Mouse (Mus musculus): ENCODE measurements around the gene Spata32.

The Spata32 gene

DNA sequence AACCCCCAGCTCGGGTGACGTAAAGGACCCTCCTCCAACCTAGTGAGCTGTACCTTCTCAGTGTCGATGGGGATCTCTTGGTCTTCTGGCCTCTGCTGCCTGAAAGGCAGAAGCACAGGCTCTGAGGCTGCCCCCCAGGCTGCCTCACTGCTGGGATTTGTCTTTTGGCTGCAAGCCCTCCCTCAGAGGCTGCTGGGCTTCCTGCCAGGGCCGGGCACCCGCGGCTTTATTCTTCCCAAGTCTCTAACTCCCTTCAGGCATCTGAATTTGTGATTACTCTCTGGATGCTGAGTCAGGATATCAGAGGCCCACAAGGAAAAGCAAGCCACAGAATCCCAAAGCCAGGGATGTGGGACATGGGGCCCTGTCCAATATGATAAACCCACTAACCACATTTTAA lies 16.6 kb downstream of the Spata32 start:
- no peak for DNase-seq

DNA sequence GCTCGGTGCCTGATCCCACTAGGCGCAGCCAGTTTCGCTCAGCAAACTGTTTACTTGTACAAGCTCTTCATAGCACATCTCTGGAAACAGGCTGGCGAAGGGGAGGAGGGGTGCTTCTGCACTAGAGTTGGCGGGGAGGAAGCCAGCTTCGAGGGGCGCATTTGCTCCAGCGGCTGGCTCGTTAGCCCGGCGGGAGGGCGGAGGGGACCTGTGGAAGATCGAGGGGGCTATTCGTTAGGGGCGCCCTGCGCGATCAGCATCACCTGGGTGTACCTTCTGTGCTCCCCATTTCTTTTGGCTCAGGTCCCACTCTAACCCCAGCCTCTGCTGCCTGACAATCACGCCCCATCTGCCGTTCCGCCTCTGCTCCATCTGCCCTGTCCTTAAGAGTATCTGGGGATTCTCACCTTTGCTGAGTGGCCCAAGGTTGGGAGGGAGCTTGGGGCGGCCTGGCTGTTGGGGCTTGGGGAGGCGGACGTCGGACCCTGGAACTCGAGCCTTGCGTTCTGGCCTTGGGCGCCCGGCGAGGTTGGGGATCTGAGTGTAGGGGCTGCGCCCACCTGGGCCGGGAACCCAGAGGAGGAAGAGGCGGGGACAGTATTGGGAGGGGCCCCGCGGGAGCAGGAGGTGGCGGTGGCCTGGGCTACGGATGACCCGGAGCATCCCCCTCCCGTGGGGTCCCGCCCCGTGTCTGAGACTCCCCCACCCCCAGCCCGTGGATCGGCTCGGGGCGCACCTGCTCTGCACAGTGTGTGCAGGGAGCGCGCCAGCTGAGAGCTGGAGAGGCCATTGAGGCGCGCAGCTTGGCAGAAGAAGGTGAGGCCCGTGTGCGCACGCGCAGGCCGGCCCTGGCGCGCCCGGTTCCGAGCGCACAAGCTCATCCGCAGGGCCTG lies 19.1 kb downstream of the Spata32 start:
- peak; percentile 16 for DNase-seq

DNA sequence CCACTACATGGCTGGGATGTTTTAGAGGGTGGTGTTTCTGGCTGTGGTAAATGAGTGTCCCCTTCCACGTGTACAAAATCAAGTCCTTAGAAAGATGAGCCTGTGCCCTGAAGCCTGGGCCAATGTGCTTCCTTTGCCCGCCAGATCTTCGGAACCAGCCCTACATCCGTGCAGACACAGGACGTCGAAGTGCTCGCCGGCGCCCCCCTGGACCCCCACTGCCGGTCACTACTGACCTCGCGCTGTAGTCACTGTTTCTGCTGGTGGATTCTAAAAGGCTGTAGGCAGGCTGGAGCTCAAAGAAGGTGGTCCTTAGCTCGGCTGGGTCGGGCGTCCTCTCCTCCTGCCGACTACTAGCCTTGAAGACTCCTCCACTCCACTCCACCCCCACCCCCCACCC lies 19.9 kb downstream of the Spata32 start:
- DNase-seq: peak; percentile 24

DNA sequence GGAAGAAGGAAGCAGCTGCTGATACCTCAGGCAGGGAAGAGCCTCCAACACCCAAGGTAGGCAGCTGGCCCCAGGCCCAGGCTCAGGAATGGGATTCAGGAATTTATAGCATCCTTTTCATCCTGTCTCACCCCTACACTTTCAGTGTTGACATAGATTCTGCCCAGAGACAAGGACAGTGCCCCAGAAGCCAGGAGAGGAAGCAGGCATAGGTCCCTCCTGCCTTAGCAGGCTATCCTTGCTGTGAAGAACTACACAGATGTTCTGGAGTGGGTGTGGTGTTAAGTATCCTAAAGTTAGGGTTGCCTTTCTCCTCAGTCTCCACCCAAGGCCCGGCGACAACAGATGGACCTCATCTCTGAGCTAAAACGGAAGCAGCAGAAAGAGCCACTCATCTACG lies 20.9 kb downstream of the Spata32 start:
- no peak for DNase-seq

DNA sequence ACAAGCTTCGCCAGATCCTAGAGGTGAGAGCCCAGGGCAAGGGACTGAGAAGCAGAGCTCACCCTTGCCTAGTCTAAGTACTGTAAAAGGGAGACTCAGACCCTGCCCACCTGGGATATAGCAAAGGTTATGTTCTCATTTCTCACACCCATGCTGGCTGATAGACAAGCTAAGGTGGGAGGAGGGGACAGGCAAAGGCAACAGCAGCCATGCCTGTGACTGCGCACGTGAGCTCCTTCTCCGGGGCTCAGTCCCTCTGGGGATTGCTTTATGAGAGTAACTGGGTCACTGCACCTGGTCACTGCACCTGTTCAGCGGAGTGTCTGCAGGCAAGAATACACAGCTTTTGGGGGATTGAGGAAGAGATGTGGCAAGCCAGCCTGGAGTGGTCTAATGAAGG lies 22.6 kb downstream of the Spata32 start:
- DNase-seq: no peak

DNA sequence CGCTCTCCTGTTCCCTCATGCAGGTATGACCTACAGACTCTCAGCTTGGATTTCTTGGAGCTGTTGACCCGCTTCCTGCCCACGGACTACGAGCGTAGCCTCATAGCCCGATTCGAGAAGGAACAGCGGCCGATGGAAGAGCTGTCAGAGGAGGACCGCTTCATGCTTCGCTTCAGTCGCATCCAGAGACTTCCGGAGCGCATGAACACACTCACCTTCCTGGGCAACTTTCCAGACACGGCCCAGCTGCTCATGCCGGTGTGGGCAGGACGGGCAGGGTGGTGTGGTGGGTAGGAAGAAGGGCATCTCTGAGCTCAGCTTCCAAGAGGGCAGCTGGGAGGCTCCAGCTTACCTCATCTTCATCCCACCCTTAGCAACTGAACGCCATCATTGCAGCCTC lies 23.0 kb downstream of the Spata32 start:
- no peak for DNase-seq

DNA sequence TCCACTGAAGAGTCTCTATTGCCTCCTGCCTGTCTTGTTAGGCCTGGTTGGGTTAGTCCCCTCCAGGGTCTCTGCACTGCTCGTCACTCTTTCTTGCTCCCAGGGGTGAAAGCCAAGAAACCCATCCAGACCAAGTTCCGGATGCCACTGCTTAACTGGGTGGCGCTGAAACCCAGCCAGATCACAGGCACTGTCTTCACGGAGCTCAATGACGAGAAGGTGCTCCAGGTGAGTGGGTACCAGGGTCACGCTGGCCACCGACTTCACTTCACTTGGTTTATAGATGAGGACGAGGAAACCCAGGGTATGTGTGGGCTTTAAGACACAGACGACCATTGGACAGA lies 24.4 kb downstream of the Spata32 start:
- DNase-seq: no peak

DNA sequence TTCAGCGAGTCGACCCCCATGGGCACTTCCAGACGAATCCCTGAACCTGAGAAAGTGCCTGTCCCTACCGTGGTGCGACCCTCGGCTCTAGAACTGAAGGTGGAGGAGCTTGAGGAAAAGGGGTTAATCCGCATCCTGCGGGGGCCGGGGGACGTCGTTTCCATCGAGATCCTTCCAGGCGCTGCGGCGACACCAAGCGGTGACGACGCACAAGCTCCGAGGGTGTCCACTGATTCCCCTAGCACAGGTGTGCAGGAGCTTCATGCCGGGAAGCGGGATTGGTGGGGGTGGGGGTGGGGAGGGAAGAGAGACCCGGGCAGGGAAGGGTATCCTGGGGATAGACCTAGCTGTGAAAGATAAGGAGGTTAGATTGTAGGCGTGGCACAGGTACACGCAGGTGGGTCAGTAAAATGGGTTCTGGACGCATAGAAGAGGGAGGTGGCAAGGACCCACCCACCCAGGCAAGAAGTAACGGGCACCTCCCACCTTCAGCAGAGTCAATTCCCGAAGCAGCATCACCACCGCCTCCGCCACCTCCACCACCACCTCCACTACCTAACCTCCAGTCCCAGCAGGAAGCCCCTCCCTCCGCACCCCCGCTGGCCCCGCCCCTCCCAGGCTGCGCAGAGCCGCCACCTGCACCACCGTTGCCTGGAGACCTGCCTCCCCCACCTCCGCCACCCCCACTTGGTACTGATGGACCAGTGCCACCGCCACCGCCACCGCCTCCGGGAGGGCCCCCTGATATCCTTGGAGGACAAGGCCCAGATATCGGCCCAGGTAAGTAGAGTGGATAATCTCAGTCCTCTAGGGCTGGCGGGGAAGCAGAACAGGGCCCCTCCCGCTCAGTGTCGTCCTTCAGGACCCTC lies 25.0 kb downstream of the Spata32 start:
- no peak for DNase-seq

DNA sequence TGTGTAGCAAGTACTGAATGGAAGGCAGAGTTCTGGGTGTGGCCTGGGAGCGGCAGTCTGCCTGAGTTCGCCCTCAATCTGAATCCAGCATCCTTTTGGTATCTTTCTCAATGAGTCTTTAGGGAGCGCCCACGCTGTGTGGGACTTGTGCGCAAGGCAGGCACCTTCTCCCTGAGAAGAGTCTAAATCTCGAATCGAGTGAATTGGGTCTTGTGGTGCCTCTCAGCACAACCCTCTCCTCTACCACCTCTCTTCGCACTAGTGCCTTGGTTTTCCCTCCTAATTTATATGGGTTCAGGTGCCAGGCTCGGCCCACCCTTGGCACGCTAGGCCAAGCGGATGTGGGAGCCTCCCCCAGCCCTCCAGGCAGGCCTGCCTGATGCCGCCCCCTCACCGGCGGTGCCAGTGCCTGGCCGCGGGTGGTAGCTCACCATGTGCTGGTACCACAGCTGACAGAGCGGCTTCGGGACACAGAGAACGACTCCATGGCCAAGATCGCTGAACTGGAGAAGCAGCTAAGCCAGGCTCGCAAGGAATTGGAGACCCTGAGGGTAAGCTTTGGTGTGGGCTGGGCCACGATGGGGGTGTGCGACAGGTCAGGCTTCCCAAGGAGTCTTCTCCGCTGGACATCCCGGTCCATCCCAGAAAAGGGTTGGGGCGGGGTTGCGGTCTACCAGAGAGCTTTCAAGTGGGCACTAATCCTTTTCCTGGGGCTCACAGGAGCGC lies 25.8 kb downstream of the Spata32 start:
- DNase-seq: no peak

DNA sequence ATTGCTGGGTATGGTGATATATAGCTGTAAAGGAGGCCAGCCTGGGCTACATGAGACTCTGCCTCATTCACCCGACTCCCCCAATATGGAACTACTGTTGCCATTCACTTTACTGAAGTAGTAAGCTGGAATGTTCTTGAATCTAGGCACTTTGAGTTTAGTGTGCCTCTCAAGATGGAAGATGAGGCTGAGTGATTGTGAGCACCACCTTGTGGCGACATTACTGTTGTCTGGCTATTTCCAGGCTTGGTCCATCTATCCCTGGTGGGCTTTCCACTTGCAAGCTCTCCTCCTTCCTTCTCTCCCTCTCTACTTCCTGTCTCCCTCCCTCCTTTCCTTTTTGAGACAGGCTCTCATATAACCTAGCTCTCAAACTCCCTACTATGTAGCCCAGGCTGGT lies 33.3 kb downstream of the Spata32 start:
- peak; percentile 82 for DNase-seq

DNA sequence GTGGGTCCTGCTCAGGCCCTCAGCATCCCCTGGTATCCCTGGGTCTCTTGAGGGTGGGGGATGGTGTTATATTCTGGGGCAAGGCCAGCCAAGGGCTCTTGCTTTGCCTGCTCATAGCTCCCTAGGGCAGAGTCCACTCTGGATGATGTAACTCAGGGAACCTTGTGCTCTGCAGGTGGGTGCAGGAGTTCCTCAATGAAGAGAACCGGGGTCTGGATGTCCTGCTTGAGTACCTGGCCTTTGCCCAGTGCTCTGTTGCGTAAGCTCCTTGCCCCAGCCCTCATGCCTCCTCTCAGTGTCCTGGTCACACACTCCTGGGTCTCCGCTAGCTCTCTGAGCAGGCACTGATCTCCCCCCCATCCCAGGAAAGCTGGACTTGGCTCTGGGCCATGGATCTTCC lies 36.3 kb downstream of the Spata32 start:
- no peak for DNase-seq

DNA sequence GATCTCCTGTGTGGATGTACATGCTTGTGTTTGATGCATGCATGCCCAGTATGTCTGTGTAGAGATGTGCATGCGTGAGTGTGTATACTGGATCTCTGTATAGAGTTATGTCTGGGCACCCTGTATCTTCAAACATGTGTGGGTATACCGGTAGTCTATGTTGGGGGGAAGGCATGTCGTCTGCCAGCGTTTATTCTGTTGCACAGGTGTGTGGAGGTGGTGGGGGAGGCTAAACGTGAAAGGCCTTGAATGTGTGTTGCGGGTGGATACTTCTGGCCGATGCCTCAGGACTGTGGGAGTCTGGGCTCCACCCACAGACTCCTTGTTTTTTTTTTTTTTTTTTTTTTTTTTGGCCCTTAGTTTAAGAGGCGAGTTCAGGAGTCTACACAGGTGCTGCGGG lies 36.9 kb downstream of the Spata32 start:
- DNase-seq: no peak

DNA sequence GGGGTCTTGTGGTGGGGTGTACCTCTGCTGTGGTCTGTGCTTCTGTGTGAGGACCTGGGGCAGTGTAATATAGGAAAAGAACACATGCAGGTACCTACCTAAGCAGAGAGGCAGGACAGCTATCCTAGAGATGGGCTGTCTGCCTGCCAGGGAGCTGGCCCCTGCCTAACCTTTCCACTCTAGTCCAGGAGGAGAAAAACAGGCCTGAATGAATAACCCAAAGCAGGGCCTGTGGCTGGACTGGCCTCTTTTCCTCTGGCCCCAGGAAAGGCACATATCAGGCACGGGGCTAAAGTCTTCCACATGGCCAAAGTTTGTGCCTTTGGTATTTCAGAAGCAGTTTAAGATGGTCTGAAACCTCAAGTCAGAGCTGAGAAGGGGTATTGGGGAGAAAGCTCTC lies 37.8 kb downstream of the Spata32 start:
- no peak for DNase-seq

DNA sequence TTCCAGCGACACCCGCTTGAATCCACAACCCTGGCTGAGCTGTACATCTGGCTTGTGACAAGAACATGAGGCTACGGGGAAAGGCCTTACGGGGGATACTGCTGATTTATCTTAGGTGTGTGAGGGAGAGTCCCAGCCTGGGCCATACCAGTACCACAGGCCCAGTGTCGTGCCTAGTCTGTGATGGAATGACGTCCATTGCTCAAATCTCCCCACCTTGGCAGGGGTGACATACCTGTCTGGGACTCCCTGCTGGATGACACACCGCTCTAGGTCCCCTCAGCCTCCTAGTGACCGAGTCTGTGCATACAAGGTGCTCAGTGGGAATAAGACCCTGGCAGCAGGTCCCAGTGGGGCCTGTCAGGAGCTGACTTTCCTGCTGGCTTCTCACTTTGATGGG lies 39.5 kb downstream of the Spata32 start:
- no peak for DNase-seq

DNA sequence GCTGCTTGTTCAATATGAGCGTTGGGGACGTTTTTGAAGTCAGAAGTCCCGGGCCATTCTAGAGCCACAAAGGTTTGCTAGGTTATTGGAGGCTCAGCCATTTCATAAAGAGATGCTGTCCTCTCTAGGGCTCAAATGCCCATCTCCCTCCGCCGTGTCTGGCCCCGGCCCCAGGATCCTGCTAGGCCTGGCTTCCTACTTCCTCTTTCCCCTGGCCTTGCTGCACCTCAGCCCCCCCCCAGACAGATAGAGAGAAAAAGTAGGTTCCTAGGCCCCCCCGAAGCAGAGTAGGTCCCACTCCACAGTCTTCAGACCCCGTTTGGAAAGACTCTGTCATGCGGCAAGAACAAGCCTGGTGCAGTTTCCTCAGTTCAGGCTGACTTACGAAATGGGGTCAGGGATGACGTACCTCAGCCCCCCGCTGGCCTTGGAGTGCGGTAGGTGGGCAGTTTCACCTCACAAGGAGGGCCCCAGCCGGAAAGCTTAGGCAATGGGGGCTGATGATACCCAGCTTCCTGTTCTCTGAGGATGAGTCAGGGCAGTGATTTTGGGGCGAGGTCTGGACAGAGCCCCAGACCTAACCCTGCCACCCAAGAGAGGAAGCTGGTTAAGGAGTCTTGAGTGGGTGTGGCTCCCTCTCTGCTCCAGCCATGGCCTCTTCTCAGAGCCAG lies 40.3 kb downstream of the Spata32 start:
- DNase-seq: no peak

DNA sequence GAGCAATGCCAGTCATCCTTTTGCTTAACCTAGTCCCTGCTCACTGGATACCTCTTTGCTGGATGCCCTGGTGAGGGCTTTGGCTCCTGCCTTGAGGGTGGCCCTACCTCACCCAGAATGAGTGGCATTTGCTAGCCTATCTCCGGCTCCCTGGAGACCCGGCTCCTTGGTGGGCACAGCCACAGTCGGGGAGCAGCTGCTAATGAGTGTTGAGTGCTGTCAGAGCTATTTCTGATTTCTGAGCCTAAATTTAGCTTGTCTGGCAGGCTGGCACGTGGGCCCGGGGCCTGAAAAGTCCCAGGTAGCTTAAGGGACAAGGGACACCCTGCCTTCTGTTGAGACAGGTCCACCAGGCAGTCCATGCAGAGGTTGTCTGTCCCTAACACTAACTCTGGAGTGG lies 41.0 kb downstream of the Spata32 start:
- no peak for DNase-seq

DNA sequence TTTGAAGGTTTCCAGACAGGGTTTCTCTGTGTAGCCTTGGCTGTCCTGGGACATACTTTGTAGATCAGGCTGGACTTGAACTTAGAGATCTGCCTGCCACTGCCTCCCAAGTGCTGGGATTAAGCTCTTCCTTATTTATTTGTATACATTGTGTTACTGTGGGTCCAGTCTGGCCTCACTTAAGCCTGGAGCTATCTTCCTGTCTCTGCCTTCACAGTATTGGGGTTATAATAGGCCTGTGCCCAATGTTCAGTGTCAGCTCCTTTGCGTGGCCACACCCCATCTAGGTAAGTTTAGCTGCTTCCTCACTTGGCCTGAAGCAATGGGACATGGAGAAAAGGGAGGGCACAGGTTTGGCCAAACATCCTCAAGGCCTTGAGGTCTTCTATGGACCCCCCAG lies 41.7 kb downstream of the Spata32 start:
- no peak for DNase-seq

DNA sequence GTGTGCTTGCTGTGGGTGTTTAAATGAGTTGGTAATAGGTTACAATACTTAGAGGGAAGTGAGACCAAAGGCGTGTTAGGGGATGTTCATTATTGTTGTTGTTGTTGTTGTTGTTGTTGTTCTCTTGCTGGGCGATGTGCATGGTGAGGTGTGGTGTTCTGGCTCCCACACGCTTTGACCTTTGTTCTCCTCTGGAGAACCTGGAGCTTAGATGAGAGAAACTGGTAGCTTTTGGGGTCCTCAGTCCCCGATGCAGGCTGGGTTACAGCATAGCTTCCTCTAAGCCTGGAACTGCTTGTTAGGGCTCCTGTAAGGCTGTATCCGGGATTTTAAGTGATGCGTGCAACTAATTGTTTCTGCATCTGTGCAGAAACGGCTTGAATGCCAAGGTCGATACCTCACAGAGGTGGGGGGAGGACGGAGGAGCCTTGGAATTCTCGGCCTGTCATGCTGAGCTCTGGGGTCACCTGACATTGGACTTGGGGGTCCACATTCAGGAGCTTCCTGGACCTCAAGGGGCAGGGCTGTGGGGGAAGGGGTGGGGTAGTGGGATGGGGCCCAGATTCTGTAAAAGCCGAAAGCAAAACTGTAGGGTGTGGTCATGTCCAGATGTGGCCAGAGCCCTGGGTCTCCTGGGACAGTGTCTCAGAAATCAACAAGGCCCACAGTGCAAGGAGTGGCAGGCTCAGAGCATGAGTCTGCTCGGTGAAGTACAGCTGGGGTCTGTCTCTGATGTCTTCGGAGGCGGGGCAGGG lies 42.4 kb downstream of the Spata32 start:
- DNase-seq: peak; percentile 40

DNA sequence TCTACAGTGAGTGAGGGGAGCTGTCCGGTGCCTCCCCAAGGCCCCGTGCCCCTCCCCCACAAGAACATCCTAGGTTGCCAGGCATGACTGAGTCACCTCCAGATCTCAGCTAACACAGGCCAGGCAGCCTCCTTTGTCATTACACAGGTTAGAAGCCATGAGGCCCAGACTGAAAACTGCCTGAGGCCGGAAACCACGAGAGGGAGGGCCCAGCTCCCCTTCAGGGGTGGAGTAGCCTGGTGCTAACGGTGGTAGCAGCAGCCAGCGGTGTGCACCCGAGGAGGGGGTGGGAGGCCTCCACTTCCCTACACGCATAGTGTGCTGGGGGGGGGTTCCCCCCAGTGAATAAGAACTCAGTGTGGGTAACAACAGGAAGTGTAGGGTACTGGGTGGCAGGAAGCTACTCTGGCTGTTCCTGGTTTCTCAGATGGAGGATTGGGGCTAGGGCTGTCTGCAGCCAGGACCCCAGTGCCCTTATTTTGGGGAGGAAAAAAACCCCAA lies 43.3 kb downstream of the Spata32 start:
- DNase-seq: peak; percentile 90

DNA sequence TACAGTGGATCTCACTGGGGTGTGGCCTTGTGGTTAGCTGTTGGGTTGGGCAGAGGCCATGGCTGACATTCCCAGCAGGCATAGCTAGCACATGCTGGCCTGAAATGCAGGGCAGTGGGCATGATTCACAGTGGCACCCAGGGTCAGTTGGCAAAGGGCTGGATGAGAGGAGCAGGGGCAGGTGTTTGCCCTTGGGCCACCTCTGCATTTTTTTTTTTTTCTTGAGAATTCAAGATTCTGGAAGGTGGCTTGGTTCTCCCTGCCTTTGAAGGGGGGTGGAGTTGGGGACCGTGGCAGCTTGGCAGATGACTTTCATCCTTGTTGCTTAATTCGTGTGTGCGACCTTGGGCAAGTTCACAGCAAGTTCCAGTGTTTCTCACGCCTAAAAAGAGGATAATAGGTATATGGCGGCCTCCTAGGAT lies 43.8 kb downstream of the Spata32 start:
- DNase-seq: peak; percentile 58

DNA sequence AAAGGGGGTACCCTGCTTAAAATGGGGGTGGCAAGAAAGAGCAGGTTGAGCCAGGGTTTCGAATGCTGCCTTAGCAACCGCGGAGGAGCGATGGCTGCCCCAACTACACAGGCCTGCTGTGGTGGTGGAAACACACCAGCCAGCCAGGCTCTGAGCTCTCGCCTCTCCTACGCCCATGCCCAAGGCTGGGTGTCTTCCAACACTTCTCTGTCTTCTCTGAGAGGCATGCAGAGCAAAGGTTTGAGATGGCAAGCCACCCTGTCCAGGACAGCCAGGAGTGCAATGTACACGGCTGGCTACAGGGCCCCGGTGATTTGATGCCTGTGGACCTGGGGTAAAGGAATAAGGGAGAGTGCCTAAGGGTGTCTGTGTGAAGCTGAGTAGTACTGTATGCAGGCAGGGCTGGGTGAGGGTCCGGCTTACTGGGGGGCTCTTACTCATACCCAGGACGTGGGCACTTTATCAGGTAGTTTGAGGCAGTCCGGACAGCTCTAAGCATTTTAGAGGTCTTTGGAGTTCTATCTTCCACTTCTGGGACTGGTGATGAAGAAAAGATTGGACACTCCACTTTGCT lies 44.4 kb downstream of the Spata32 start:
- peak; percentile 69 for DNase-seq

Measured in thymus, postnatal 4 days (tissue).